Mouse (Mus musculus): ENCODE results near the gene Slc4a10. TPM values are rescaled to one million over a fixed set of nuclear protein-coding genes. Genes with fewer than 3 reads are reported as not detected.

The Slc4a10 gene
- polyA plus RNA-seq, 1 experiment: not detected

- no peak for DNase-seq
- H3K4me1 ChIP-seq (ENCODE audit: control insufficient read depth, insufficient read depth, low read length): no peaks in the 10 kb centered on the region
- TF ChIP-seq CTCF (IDR thresholded peaks at IDR 0.05; ENCODE audit: insufficient read depth, low read length) (no peak), POLR2A (IDR thresholded peaks at IDR 0.05; ENCODE audit: borderline replicate concordance, extremely low read depth, low read depth, low read length) (no peak)
- WGBS: 64% methylated on average over 4 of the region's 4 CpGs
- H3K4me3 ChIP-seq (replicated peaks; ENCODE audit: extremely low read depth, low read depth, low read length): no peak overlapping the region
Measured at GRCm38 (mm10) chr2:62244167-62244566, 197.9 kb downstream of the Slc4a10 start.

DNA sequence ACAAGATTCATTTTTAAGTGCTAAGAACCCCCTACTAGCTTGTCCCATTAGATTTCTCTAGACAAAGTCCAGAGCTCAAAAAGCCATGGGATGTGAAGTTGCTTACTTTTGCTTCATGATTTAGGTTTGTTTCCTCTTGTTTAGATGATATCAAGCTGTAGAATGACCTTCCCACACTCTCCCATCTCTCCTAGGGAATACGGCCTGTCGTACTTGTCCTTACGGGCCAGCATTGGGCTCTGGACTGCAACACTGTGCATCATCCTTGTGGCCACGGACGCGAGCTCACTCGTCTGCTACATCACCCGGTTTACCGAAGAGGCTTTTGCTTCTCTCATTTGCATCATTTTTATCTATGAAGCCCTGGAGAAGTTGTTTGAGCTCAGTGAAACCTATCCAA lies 222.2 kb downstream of the Slc4a10 start:
- Histone ChIP-seq H3K4me3 (replicated peaks; ENCODE audit: extremely low read depth, low read depth, low read length) (no peak overlapping the region), H3K4me1 (ENCODE audit: control insufficient read depth, insufficient read depth, low read length) (no peaks in the 10 kb centered on the region)
- no peak for TF ChIP-seq CTCF (IDR thresholded peaks at IDR 0.05; ENCODE audit: insufficient read depth, low read length)
- TF ChIP-seq POLR2A (IDR thresholded peaks at IDR 0.05; ENCODE audit: borderline replicate concordance, extremely low read depth, low read depth, low read length): no peak
- DNase-seq: no peak
- WGBS: 95% methylated on average over 9 of the region's 9 CpGs

DNA sequence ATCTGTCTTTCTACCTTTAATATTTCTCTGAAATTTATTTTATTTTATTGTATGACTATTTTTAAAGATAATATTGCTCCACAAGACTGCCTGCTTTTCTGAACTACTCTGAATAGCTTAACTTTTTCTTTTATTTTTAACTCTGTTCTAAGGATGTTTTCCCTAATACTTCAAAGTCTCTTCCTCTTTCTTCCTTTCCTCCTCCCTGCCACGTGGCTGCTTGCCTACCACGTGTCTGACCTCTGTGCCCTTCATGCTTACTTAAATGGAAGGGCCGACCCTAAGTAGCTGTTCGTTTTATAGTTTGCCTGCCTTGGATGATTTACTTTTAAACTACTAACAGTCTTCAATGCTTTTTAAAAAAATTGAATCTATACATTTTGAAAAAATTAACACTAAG lies 225.6 kb downstream of the Slc4a10 start:
- TF ChIP-seq POLR2A (IDR thresholded peaks at IDR 0.05; ENCODE audit: borderline replicate concordance, extremely low read depth, low read depth, low read length) (no peak), CTCF (IDR thresholded peaks at IDR 0.05; ENCODE audit: insufficient read depth, low read length) (no peak)
- WGBS: 37% methylated on average over 4 of the region's 4 CpGs
- Histone ChIP-seq H3K4me1 (ENCODE audit: control insufficient read depth, insufficient read depth, low read length) (no peaks in the 10 kb centered on the region), H3K4me3 (replicated peaks; ENCODE audit: extremely low read depth, low read depth, low read length) (no peak overlapping the region)
- DNase-seq: no peak

GRCm38 (mm10) chr2:62278779-62279178 lies 232.5 kb downstream of the Slc4a10 start:
- Histone ChIP-seq H3K4me1 (ENCODE audit: control insufficient read depth, insufficient read depth, low read length) (no peaks in the 10 kb centered on the region), H3K4me3 (replicated peaks; ENCODE audit: extremely low read depth, low read depth, low read length) (no peak overlapping the region)
- no peak for DNase-seq
- WGBS: 65% methylated on average over 3 of the region's 3 CpGs
- TF ChIP-seq POLR2A (IDR thresholded peaks at IDR 0.05; ENCODE audit: borderline replicate concordance, extremely low read depth, low read depth, low read length) (no peak), CTCF (IDR thresholded peaks at IDR 0.05; ENCODE audit: insufficient read depth, low read length) (no peak)

GRCm38 (mm10) chr2:62279777-62280176 lies 233.5 kb downstream of the Slc4a10 start:
- 80% methylated on average over 7 of the region's 7 CpGs for WGBS
- TF ChIP-seq CTCF (IDR thresholded peaks at IDR 0.05; ENCODE audit: insufficient read depth, low read length) (no peak), POLR2A (IDR thresholded peaks at IDR 0.05; ENCODE audit: borderline replicate concordance, extremely low read depth, low read depth, low read length) (no peak)
- H3K4me1 ChIP-seq (ENCODE audit: control insufficient read depth, insufficient read depth, low read length): no peaks in the 10 kb centered on the region
- no peak for DNase-seq
- no peak overlapping the region for H3K4me3 ChIP-seq (replicated peaks; ENCODE audit: extremely low read depth, low read depth, low read length)

GRCm38 (mm10) chr2:62285026-62285425 lies 238.8 kb downstream of the Slc4a10 start:
- TF ChIP-seq POLR2A (IDR thresholded peaks at IDR 0.05; ENCODE audit: borderline replicate concordance, extremely low read depth, low read depth, low read length) (no peak), CTCF (IDR thresholded peaks at IDR 0.05; ENCODE audit: insufficient read depth, low read length) (no peak)
- DNase-seq: no peak
- Histone ChIP-seq H3K4me3 (replicated peaks; ENCODE audit: extremely low read depth, low read depth, low read length) (no peak overlapping the region), H3K4me1 (ENCODE audit: control insufficient read depth, insufficient read depth, low read length) (no peaks in the 10 kb centered on the region)
- WGBS: 80% methylated on average over 2 of the region's 2 CpGs

DNA sequence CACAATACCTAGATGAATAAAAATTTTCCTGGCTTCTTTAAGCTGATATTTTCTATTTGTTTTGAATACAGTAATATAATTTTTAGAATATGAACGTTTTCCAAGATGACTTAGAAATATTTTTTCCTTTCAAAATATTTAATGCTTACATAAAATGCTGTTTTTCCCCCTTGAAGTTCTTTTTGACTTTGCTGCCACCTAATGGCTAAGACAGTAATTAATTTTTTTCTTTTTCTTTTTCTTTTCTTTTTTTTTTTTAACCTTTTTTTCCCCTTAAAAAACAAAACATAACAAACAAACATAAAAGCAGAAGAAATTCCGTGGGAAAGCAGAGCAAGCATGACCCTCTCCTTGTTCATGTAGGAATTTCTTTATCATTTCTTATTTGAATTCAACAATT lies 239.6 kb downstream of the Slc4a10 start:
- DNase-seq: no peak
- 0% methylated on average over 2 of the region's 2 CpGs for WGBS
- TF ChIP-seq POLR2A (IDR thresholded peaks at IDR 0.05; ENCODE audit: borderline replicate concordance, extremely low read depth, low read depth, low read length) (no peak), CTCF (IDR thresholded peaks at IDR 0.05; ENCODE audit: insufficient read depth, low read length) (no peak)

GRCm38 (mm10) chr2:62287532-62287931 lies 241.3 kb downstream of the Slc4a10 start:
- Histone ChIP-seq H3K4me3 (replicated peaks; ENCODE audit: extremely low read depth, low read depth, low read length) (no peak overlapping the region), H3K4me1 (ENCODE audit: control insufficient read depth, insufficient read depth, low read length) (no peaks in the 10 kb centered on the region)
- 50% methylated on average over 4 of the region's 4 CpGs for WGBS
- TF ChIP-seq POLR2A (IDR thresholded peaks at IDR 0.05; ENCODE audit: borderline replicate concordance, extremely low read depth, low read depth, low read length) (no peak), CTCF (IDR thresholded peaks at IDR 0.05; ENCODE audit: insufficient read depth, low read length) (no peak)
- no peak for DNase-seq

More for the DNA sequence above, 239.6 kb downstream of the Slc4a10 start:
- H3K4me1 ChIP-seq (ENCODE audit: control insufficient read depth, insufficient read depth, low read length): no peaks in the 10 kb centered on the region
- no peak overlapping the region for H3K4me3 ChIP-seq (replicated peaks; ENCODE audit: extremely low read depth, low read depth, low read length)

DNA sequence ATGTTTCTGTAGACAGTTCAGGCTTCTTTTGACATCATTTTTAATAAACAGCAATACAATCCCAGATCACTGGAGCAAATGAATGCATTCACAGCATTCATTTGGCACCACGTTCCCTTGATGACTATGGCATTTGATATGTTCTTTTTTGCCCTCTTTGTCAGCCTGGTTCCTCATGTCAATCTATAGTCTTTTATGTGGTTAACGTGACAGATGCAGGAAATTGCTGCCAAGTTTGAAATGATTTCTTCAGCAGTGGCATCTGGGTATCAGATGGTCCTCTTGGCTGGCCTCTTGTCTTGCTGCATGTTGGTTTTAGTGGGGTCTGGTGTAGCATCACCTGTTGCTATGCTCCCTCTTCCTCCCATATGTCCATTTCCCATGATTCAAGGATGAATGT lies 247.6 kb downstream of the Slc4a10 start:
- no peak for TF ChIP-seq POLR2A (IDR thresholded peaks at IDR 0.05; ENCODE audit: borderline replicate concordance, extremely low read depth, low read depth, low read length)
- no peak for TF ChIP-seq CTCF (IDR thresholded peaks at IDR 0.05; ENCODE audit: insufficient read depth, low read length)
- no peak overlapping the region for H3K4me3 ChIP-seq (replicated peaks; ENCODE audit: extremely low read depth, low read depth, low read length)
- no peak for DNase-seq
- H3K4me1 ChIP-seq (ENCODE audit: control insufficient read depth, insufficient read depth, low read length): no peaks in the 10 kb centered on the region
- 56% methylated on average over 2 of the region's 2 CpGs for WGBS

DNA sequence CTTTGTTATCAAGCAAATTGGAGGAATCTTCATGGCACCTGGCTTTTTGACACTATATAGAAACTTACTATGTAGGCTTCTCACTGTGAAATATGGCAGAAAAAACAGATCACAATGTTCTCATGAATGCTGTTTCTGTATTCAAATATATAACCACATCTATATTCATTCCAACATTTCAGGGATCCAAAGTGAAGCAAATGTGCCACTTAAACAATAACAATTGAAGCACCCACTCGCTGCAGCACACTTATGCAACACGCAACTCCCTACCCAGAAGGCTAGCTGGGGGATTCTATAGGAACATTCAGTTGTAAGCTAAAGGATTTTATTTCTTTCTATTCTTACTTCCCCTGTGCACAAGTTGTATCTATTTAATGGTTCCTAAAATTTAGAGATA lies 255.5 kb downstream of the Slc4a10 start:
- H3K4me1 ChIP-seq (ENCODE audit: control insufficient read depth, insufficient read depth, low read length): no peaks in the 10 kb centered on the region

More for the DNA sequence above, 255.5 kb downstream of the Slc4a10 start:
- H3K4me3 ChIP-seq (replicated peaks; ENCODE audit: extremely low read depth, low read depth, low read length): no peak overlapping the region
- 89% methylated on average over 2 of the region's 2 CpGs for WGBS
- no peak for TF ChIP-seq CTCF (IDR thresholded peaks at IDR 0.05; ENCODE audit: insufficient read depth, low read length)
- no peak for TF ChIP-seq POLR2A (IDR thresholded peaks at IDR 0.05; ENCODE audit: borderline replicate concordance, extremely low read depth, low read depth, low read length)
- no peak for DNase-seq

Data from lung, adult 2 months (tissue).